Mouse (Mus musculus) lung, embryonic 15.5 days (tissue): ENCODE results near the gene Galnt18. TPM values are rescaled to one million over a fixed set of nuclear protein-coding genes. Genes with fewer than 3 reads are reported as not detected.

Experiments
- ATAC-seq: fragments of 200-750 bp; cut with Nextera tagmentation; 2 replicates; pipeline ENCODE4 v1.8.0; 2017; ENCODE audit warnings: moderate number of reproducible peaks, borderline replicate concordance; ENCODE audit not compliant: low FRiP score, low TSS enrichment; ENCODE audit errors: extremely low read depth
- H3K27ac ChIP-seq: fragments of 300-500 bp; sonication (generic); 2 replicates; pipeline ENCODE4 v1.5.1; 2015; ENCODE audit warnings: moderate library complexity, mild to moderate bottlenecking, inconsistent platforms
- H3K27me3 ChIP-seq: fragments of 300-500 bp; sonication (generic); 2 replicates; pipeline ENCODE4 v1.6.1; 2015; ENCODE audit warnings: inconsistent platforms
- H3K36me3 ChIP-seq: fragments of 300-500 bp; sonication (generic); 2 replicates; pipeline ENCODE4 v1.6.1; 2015; ENCODE audit warnings: inconsistent platforms
- H3K4me1 ChIP-seq: fragments of 300-500 bp; sonication (generic); 2 replicates; pipeline ENCODE4 v1.6.1; 2015; ENCODE audit warnings: inconsistent platforms
- H3K4me2 ChIP-seq: fragments of 300-500 bp; sonication (generic); 2 replicates; pipeline ENCODE4 v1.6.1; 2015; ENCODE audit warnings: inconsistent platforms, mild to moderate bottlenecking, moderate library complexity
- H3K4me3 ChIP-seq: fragments of 300-500 bp; sonication (generic); 2 replicates; pipeline ENCODE4 v1.5.1; 2015; ENCODE audit warnings: mild to moderate bottlenecking, inconsistent platforms
- H3K9ac ChIP-seq: fragments of 300-500 bp; sonication (generic); 2 replicates; pipeline ENCODE4 v1.6.1; 2015; ENCODE audit warnings: inconsistent platforms
- H3K9me3 ChIP-seq: fragments of 300-500 bp; sonication (generic); 2 replicates; pipeline ENCODE4 v1.6.1; 2016; ENCODE audit warnings: inconsistent platforms
- WGBS: fragments of 180-500 bp; shearing (Covaris S2); methylation state at CpG from one replicate; pipeline ENCODE4 v1.1.7; 2015; 5-methylcytosine and 5-hydroxymethylcytosine counted together
- polyA plus RNA-seq: library from polyadenylated mRNA; unstranded; fragments of >200 nt; fragmentation: Nextera tagmentation; extraction: Ambion mirVana; gene quantifications from 2 replicates; pipeline ENCODE4 v1.2.1, GENCODE M21; 2015

The Galnt18 gene
- polyA plus RNA-seq, 1 experiment from 2014 or later = 38.2 TPM

- Histone ChIP-seq H3K4me3 (no peak overlapping the region), H3K4me1 (peaks cover 34% of the 10 kb centered on the region), H3K4me2 (no peak overlapping the region), H3K9ac (no peak overlapping the region), H3K27ac (no peak overlapping the region), H3K9me3 (no peaks in the 10 kb centered on the region), H3K27me3 (no peaks in the 10 kb centered on the region), H3K36me3 (no peaks in the 10 kb centered on the region)
- ATAC-seq = no peak
- 81% methylated on average over 3 of the region's 3 CpGs for WGBS
Measured at GRCm38 (mm10) chr7:111792154-111792553, 12.4 kb upstream of the Galnt18 start.

- 29% methylated on average over 6 of the region's 6 CpGs for whole genome bisulfite sequencing
- Histone ChIP-seq H3K9ac (no peak overlapping the region), H3K36me3 (no peaks in the 10 kb centered on the region), H3K27me3 (no peaks in the 10 kb centered on the region), H3K27ac (peak overlapping the region; percentile 86), H3K4me1 (peaks cover 34% of the 10 kb centered on the region), H3K9me3 (no peaks in the 10 kb centered on the region), H3K4me3 (no peak overlapping the region), H3K4me2 (no peak overlapping the region)
- ATAC-seq = 0 out of 2 replicates have a peak, but pooled peaks have one; percentile 1
Measured at GRCm38 (mm10) chr7:111791347-111791746, 11.6 kb upstream of the Galnt18 start.

GRCm38 (mm10) chr7:111787921-111788320, 8.1 kb upstream of the Galnt18 start:
- Histone ChIP-seq H3K4me3 (no peak overlapping the region), H3K36me3 (no peaks in the 10 kb centered on the region), H3K4me2 (peak overlapping the region; percentile 16; the same call in 1 of the 2 replicates), H3K9me3 (no peaks in the 10 kb centered on the region), H3K4me1 (peaks cover 31% of the 10 kb centered on the region), H3K27me3 (no peaks in the 10 kb centered on the region), H3K27ac (no peak overlapping the region), H3K9ac (no peak overlapping the region)
- ATAC-seq = peak; percentile 50; the same call in 1 of the 2 replicates
- 23% methylated on average over 2 of the region's 2 CpGs for WGBS

GRCm38 (mm10) chr7:111785478-111785877, 5.7 kb upstream of the Galnt18 start:
- Histone ChIP-seq H3K27me3 (no peaks in the 10 kb centered on the region), H3K4me2 (no peak overlapping the region), H3K9ac (no peak overlapping the region), H3K4me3 (no peak overlapping the region), H3K9me3 (no peaks in the 10 kb centered on the region), H3K36me3 (no peaks in the 10 kb centered on the region), H3K27ac (no peak overlapping the region), H3K4me1 (peaks cover 22% of the 10 kb centered on the region)
- no peak for ATAC-seq
- WGBS = 83% methylated on average over 8 of the region's 8 CpGs

GRCm38 (mm10) chr7:111782126-111782525, 2.3 kb upstream of the Galnt18 start:
- Histone ChIP-seq H3K36me3 (no peaks in the 10 kb centered on the region), H3K27ac (no peak overlapping the region), H3K9me3 (no peaks in the 10 kb centered on the region), H3K27me3 (no peaks in the 10 kb centered on the region), H3K4me1 (peaks cover 16% of the 10 kb centered on the region), H3K4me3 (no peak overlapping the region), H3K4me2 (no peak overlapping the region), H3K9ac (no peak overlapping the region)
- no peak for ATAC-seq
- WGBS = 46% methylated on average over 5 of the region's 5 CpGs

GRCm38 (mm10) chr7:111781316-111781715, 1.5 kb upstream of the Galnt18 start:
- no peak overlapping the region for H3K4me3 ChIP-seq
- peaks cover 16% of the 10 kb centered on the region for H3K4me1 ChIP-seq
- H3K36me3 ChIP-seq = no peaks in the 10 kb centered on the region
- 55% methylated on average over 6 of the region's 6 CpGs for WGBS
- H3K4me2 ChIP-seq = no peak overlapping the region
- H3K27ac ChIP-seq = no peak overlapping the region
- H3K27me3 ChIP-seq = no peaks in the 10 kb centered on the region
- ATAC-seq = no peak
- no peak overlapping the region for H3K9ac ChIP-seq
- no peaks in the 10 kb centered on the region for H3K9me3 ChIP-seq

GRCm38 (mm10) chr7:111778789-111779503, 831 bp downstream of the Galnt18 start:
- peak overlapping the region; percentile 77 for H3K4me2 ChIP-seq
- no peaks in the 10 kb centered on the region for H3K9me3 ChIP-seq
- H3K36me3 ChIP-seq = no peaks in the 10 kb centered on the region
- peak overlapping the region; percentile 62; the same call in 1 of the 2 replicates for H3K27ac ChIP-seq
- peaks cover 16% of the 10 kb centered on the region for H3K4me1 ChIP-seq
- no peak for ATAC-seq
- peak overlapping the region; percentile 50 for H3K9ac ChIP-seq
- 12% methylated on average over 27 of the region's 27 CpGs for WGBS
- H3K4me3 ChIP-seq = peak overlapping the region; percentile 45
- no peaks in the 10 kb centered on the region for H3K27me3 ChIP-seq

GRCm38 (mm10) chr7:111778212-111778611, 1.6 kb downstream of the Galnt18 start:
- no peak for ATAC-seq
- 62% methylated on average over 7 of the region's 7 CpGs for WGBS
- Histone ChIP-seq H3K4me1 (peaks cover 18% of the 10 kb centered on the region), H3K9me3 (no peaks in the 10 kb centered on the region), H3K36me3 (no peaks in the 10 kb centered on the region), H3K4me3 (peak overlapping the region; percentile 45), H3K27me3 (no peaks in the 10 kb centered on the region), H3K27ac (no peak overlapping the region), H3K4me2 (peak overlapping the region; percentile 77), H3K9ac (peak overlapping the region; percentile 50)

GRCm38 (mm10) chr7:111777186-111777585, 2.6 kb downstream of the Galnt18 start:
- Histone ChIP-seq H3K27me3 (no peaks in the 10 kb centered on the region), H3K4me2 (peak overlapping the region; percentile 77), H3K4me3 (peak overlapping the region; percentile 45; the same call in 1 of the 2 replicates), H3K9ac (no peak overlapping the region), H3K4me1 (peaks cover 20% of the 10 kb centered on the region), H3K27ac (no peak overlapping the region), H3K36me3 (no peaks in the 10 kb centered on the region), H3K9me3 (no peaks in the 10 kb centered on the region)
- 82% methylated on average over 2 of the region's 2 CpGs for WGBS
- ATAC-seq = no peak

GRCm38 (mm10) chr7:111776160-111776559, 3.6 kb downstream of the Galnt18 start:
- ATAC-seq = no peak
- no peaks in the 10 kb centered on the region for H3K9me3 ChIP-seq
- no peaks in the 10 kb centered on the region for H3K36me3 ChIP-seq
- H3K4me3 ChIP-seq = no peak overlapping the region
- no peak overlapping the region for H3K9ac ChIP-seq
- 36% methylated on average over 7 of the region's 7 CpGs for WGBS
- H3K4me1 ChIP-seq = peaks cover 28% of the 10 kb centered on the region
- H3K27ac ChIP-seq = no peak overlapping the region
- peak overlapping the region; percentile 77 for H3K4me2 ChIP-seq
- H3K27me3 ChIP-seq = no peaks in the 10 kb centered on the region

- Histone ChIP-seq H3K27ac (peak overlapping the region; percentile 34; the same call in 1 of the 2 replicates), H3K9me3 (no peaks in the 10 kb centered on the region), H3K9ac (no peak overlapping the region), H3K4me3 (no peak overlapping the region), H3K4me2 (0 out of 2 replicates have a peak overlapping the region, but pooled peaks have one; percentile 5), H3K36me3 (no peaks in the 10 kb centered on the region), H3K4me1 (peaks cover 15% of the 10 kb centered on the region), H3K27me3 (no peaks in the 10 kb centered on the region)
- 53% methylated on average over 2 of the region's 2 CpGs for WGBS
- ATAC-seq = peak; percentile 55; the same call in 1 of the 2 replicates
Measured at GRCm38 (mm10) chr7:111772398-111772797, 7.4 kb downstream of the Galnt18 start.

GRCm38 (mm10) chr7:111771251-111771801, 8.5 kb downstream of the Galnt18 start:
- H3K4me1 ChIP-seq = peaks cover 18% of the 10 kb centered on the region
- H3K27me3 ChIP-seq = no peaks in the 10 kb centered on the region
- no peak for ATAC-seq
- no peaks in the 10 kb centered on the region for H3K9me3 ChIP-seq
- H3K36me3 ChIP-seq = no peaks in the 10 kb centered on the region
- H3K27ac ChIP-seq = no peak overlapping the region
- H3K4me2 ChIP-seq = no peak overlapping the region
- no peak overlapping the region for H3K9ac ChIP-seq
- 66% methylated on average over 8 of the region's 8 CpGs for WGBS
- H3K4me3 ChIP-seq = no peak overlapping the region
